Mouse (Mus musculus): ENCODE results near the gene Hfe2.

- TF ChIP-seq CTCF (IDR thresholded peaks at IDR 0.05; ENCODE audit: low read depth, low read length) (no peak), POLR2A (IDR thresholded peaks at IDR 0.05; ENCODE audit: extremely low read depth, insufficient read depth, low read length) (0 out of 2 replicates have a peak, but pooled peaks have one; percentile 49)
These were observed 1.2 kb downstream of the Hfe2 start for GRCm38 (mm10) chr3:96526013-96526762.

Measured in liver, adult 2 months (tissue).